Mouse (Mus musculus): ENCODE measurements around the gene Nufip1. TPM values are rescaled to one million over a fixed set of nuclear protein-coding genes. Genes with fewer than 3 reads are reported as not detected.
A peak's percentile ranks its signal among the peaks of the same experiment; 100 is the strongest.

The Nufip1 gene
- total and polyA plus RNA-seq, 2 experiments, result 1.9 to 2.7 TPM

- Histone ChIP-seq H3K9ac (ENCODE audit: low read depth, low read length) (no peak overlapping the region), H3K4me1 (ENCODE audit: control insufficient read depth, insufficient read depth, low read length) (no peaks in the 10 kb centered on the region), H3K4me3 (ENCODE audit: insufficient read depth, low read depth, low read length) (no peak overlapping the region), H3K27me3 (ENCODE audit: control insufficient read depth, insufficient read depth, low read length) (no peaks in the 10 kb centered on the region), H3K79me2 (ENCODE audit: control insufficient read depth, insufficient read depth, low read length) (no peaks in the 10 kb centered on the region), H3K36me3 (ENCODE audit: control insufficient read depth, insufficient read depth, low read length) (no peaks in the 10 kb centered on the region), H3K27ac (replicated peaks; ENCODE audit: insufficient read depth, low read depth, low read length) (no peak overlapping the region)
- no peak for DNase-seq (ENCODE audit: extremely low read depth, low read depth, low spot score)
- TF ChIP-seq CTCF (IDR thresholded peaks at IDR 0.05; ENCODE audit: low read depth, low read length) (no peak), POLR2A (IDR thresholded peaks at IDR 0.05; ENCODE audit: extremely low read depth, insufficient read depth, low read length) (no peak)
- 81% methylated on average over 4 of the region's 4 CpGs for WGBS
Measured at GRCm38 (mm10) chr14:76075721-76076120, 35.0 kb upstream of the Nufip1 start.

- no peak overlapping the region for H3K4me3 ChIP-seq (ENCODE audit: insufficient read depth, low read depth, low read length)
- H3K4me1 ChIP-seq (ENCODE audit: control insufficient read depth, insufficient read depth, low read length), result no peaks in the 10 kb centered on the region
- no peaks in the 10 kb centered on the region for H3K36me3 ChIP-seq (ENCODE audit: control insufficient read depth, insufficient read depth, low read length)
- 68% methylated on average over 4 of the region's 4 CpGs for WGBS
- TF ChIP-seq CTCF (IDR thresholded peaks at IDR 0.05; ENCODE audit: low read depth, low read length) (no peak), POLR2A (IDR thresholded peaks at IDR 0.05; ENCODE audit: extremely low read depth, insufficient read depth, low read length) (no peak)
- no peaks in the 10 kb centered on the region for H3K27me3 ChIP-seq (ENCODE audit: control insufficient read depth, insufficient read depth, low read length)
- no peak for DNase-seq (ENCODE audit: extremely low read depth, low read depth, low spot score)
- no peak overlapping the region for H3K27ac ChIP-seq (replicated peaks; ENCODE audit: insufficient read depth, low read depth, low read length)
- H3K79me2 ChIP-seq (ENCODE audit: control insufficient read depth, insufficient read depth, low read length), result no peaks in the 10 kb centered on the region
- no peak overlapping the region for H3K9ac ChIP-seq (ENCODE audit: low read depth, low read length)
Measured at GRCm38 (mm10) chr14:76076602-76077001, 34.1 kb upstream of the Nufip1 start.

GRCm38 (mm10) chr14:76077088-76077491 lies 33.6 kb upstream of the Nufip1 start:
- H3K4me1 ChIP-seq (ENCODE audit: control insufficient read depth, insufficient read depth, low read length), result no peaks in the 10 kb centered on the region
- no peak overlapping the region for H3K27ac ChIP-seq (replicated peaks; ENCODE audit: insufficient read depth, low read depth, low read length)
- H3K36me3 ChIP-seq (ENCODE audit: control insufficient read depth, insufficient read depth, low read length), result no peaks in the 10 kb centered on the region
- WGBS, result 41% methylated on average over 9 of the region's 9 CpGs
- H3K27me3 ChIP-seq (ENCODE audit: control insufficient read depth, insufficient read depth, low read length), result no peaks in the 10 kb centered on the region
- no peaks in the 10 kb centered on the region for H3K79me2 ChIP-seq (ENCODE audit: control insufficient read depth, insufficient read depth, low read length)
- peak; percentile 23 for DNase-seq (ENCODE audit: extremely low read depth, low read depth, low spot score)
- no peak overlapping the region for H3K4me3 ChIP-seq (ENCODE audit: insufficient read depth, low read depth, low read length)
- no peak overlapping the region for H3K9ac ChIP-seq (ENCODE audit: low read depth, low read length)
- TF ChIP-seq CTCF (IDR thresholded peaks at IDR 0.05; ENCODE audit: low read depth, low read length) (peak; percentile 39; the same call in 1 of the 2 replicates), POLR2A (IDR thresholded peaks at IDR 0.05; ENCODE audit: extremely low read depth, insufficient read depth, low read length) (no peak)

GRCm38 (mm10) chr14:76081451-76081850 lies 29.2 kb upstream of the Nufip1 start:
- peak; percentile 6 for DNase-seq (ENCODE audit: extremely low read depth, low read depth, low spot score)
- H3K27ac ChIP-seq (replicated peaks; ENCODE audit: insufficient read depth, low read depth, low read length), result no peak overlapping the region
- no peaks in the 10 kb centered on the region for H3K4me1 ChIP-seq (ENCODE audit: control insufficient read depth, insufficient read depth, low read length)
- H3K36me3 ChIP-seq (ENCODE audit: control insufficient read depth, insufficient read depth, low read length), result no peaks in the 10 kb centered on the region
- no peak overlapping the region for H3K4me3 ChIP-seq (ENCODE audit: insufficient read depth, low read depth, low read length)
- H3K79me2 ChIP-seq (ENCODE audit: control insufficient read depth, insufficient read depth, low read length), result no peaks in the 10 kb centered on the region
- no peak overlapping the region for H3K9ac ChIP-seq (ENCODE audit: low read depth, low read length)
- no peak for TF ChIP-seq CTCF (IDR thresholded peaks at IDR 0.05; ENCODE audit: low read depth, low read length)
- TF ChIP-seq POLR2A (IDR thresholded peaks at IDR 0.05; ENCODE audit: extremely low read depth, insufficient read depth, low read length), result no peak
- no peaks in the 10 kb centered on the region for H3K27me3 ChIP-seq (ENCODE audit: control insufficient read depth, insufficient read depth, low read length)
- 70% methylated on average over 11 of the region's 11 CpGs for WGBS

DNA sequence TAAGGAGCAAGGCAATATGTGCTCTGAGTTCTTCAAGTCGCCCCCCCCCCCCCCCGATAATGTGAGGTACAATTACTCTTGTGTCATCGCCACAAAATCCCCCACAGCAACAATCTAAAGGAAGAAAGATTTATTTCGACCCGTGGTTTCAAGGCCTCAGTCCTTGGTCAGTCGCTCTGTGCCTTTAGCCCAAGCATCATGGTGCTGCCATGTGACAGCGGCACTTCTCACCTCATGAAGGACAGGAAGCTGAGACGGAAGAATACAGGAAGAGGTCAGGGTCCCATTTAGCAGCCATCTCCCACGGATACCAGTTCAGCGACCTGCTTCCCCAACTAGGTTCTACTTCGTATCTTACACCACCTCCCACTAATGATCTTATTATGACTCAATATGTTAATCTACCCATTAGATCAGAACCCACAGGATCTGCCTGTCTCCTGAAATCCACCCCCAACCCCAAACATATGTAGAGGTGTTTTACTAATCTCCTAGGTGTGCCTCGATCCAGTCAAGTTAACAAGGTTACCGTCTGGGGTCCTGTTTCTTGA lies 28.5 kb upstream of the Nufip1 start:
- Histone ChIP-seq H3K27me3 (ENCODE audit: control insufficient read depth, insufficient read depth, low read length) (no peaks in the 10 kb centered on the region), H3K9ac (ENCODE audit: low read depth, low read length) (no peak overlapping the region), H3K4me3 (ENCODE audit: insufficient read depth, low read depth, low read length) (no peak overlapping the region), H3K27ac (replicated peaks; ENCODE audit: insufficient read depth, low read depth, low read length) (no peak overlapping the region), H3K79me2 (ENCODE audit: control insufficient read depth, insufficient read depth, low read length) (no peaks in the 10 kb centered on the region), H3K4me1 (ENCODE audit: control insufficient read depth, insufficient read depth, low read length) (no peaks in the 10 kb centered on the region), H3K36me3 (ENCODE audit: control insufficient read depth, insufficient read depth, low read length) (no peaks in the 10 kb centered on the region)
- 87% methylated on average over 13 of the region's 13 CpGs for WGBS
- no peak for TF ChIP-seq POLR2A (IDR thresholded peaks at IDR 0.05; ENCODE audit: extremely low read depth, insufficient read depth, low read length)
- no peak for DNase-seq (ENCODE audit: extremely low read depth, low read depth, low spot score)

- H3K4me3 ChIP-seq (ENCODE audit: insufficient read depth, low read depth, low read length), result no peak overlapping the region
- TF ChIP-seq CTCF (IDR thresholded peaks at IDR 0.05; ENCODE audit: low read depth, low read length), result no peak
- DNase-seq (ENCODE audit: extremely low read depth, low read depth, low spot score), result no peak
- H3K4me1 ChIP-seq (ENCODE audit: control insufficient read depth, insufficient read depth, low read length), result no peaks in the 10 kb centered on the region
- H3K36me3 ChIP-seq (ENCODE audit: control insufficient read depth, insufficient read depth, low read length), result peaks cover 3% of the 10 kb centered on the region; the same call in 1 of the 2 replicates
- no peaks in the 10 kb centered on the region for H3K79me2 ChIP-seq (ENCODE audit: control insufficient read depth, insufficient read depth, low read length)
- H3K27me3 ChIP-seq (ENCODE audit: control insufficient read depth, insufficient read depth, low read length), result no peaks in the 10 kb centered on the region
- 64% methylated on average over 3 of the region's 3 CpGs for WGBS
- H3K27ac ChIP-seq (replicated peaks; ENCODE audit: insufficient read depth, low read depth, low read length), result no peak overlapping the region
- no peak overlapping the region for H3K9ac ChIP-seq (ENCODE audit: low read depth, low read length)
Measured at GRCm38 (mm10) chr14:76084188-76084587, 26.5 kb upstream of the Nufip1 start.
